Mouse (Mus musculus) MEL (cell line): ENCODE measurements around the gene Gtpbp8. TPM values are rescaled to one million over a fixed set of nuclear protein-coding genes. Genes with fewer than 3 reads are reported as not detected.
A peak's percentile ranks its signal among the peaks of the same experiment; 100 is the strongest.

ENCODE experiments used
- DNase-seq: peaks from one replicate; pipeline ENCODE4 v3.0.0; 2011; ENCODE audit warnings: low read depth, low spot score
- H3K27ac ChIP-seq: 2 replicates; pipeline ENCODE4 v1.5.1; 2012; ENCODE audit warnings: low read depth, mild to moderate bottlenecking, control low read depth, low read length, moderate library complexity; ENCODE audit not compliant: control insufficient read depth
- H3K27me3 ChIP-seq, 2 experiments: fragments of 150-350 bp in 1 of 2; sonication (generic) in 1 of 2; 2 replicates each; pipeline ENCODE4 v1.6.1; 2012; ENCODE audit warnings: low read length in 2 of 2, mild to moderate bottlenecking in 2 of 2, improper control_type of control experiment in 1 of 2, moderate library complexity in 1 of 2; ENCODE audit not compliant: insufficient read depth in 2 of 2, control insufficient read depth in 1 of 2
- H3K36me3 ChIP-seq, 2 experiments: 2 replicates each; pipeline ENCODE4 v1.6.1; 2012 to 2014; ENCODE audit warnings: low read length in 2 of 2, improper control_type of control experiment in 1 of 2, inconsistent platforms in 1 of 2, mild to moderate bottlenecking in 1 of 2; ENCODE audit not compliant: insufficient read depth in 2 of 2, control insufficient read depth in 1 of 2
- H3K4me1 ChIP-seq, 2 experiments: fragments of 150-350 bp in 1 of 2; sonication (generic) in 1 of 2; 2 replicates each; pipeline ENCODE4 v1.6.1; 2012; ENCODE audit warnings: low read length in 2 of 2, improper control_type of control experiment in 1 of 2, mild to moderate bottlenecking in 1 of 2; ENCODE audit not compliant: insufficient read depth in 2 of 2, control insufficient read depth in 1 of 2
- H3K4me3 ChIP-seq, 2 experiments: fragments of 150-350 bp in 1 of 2; sonication (generic) in 1 of 2; 2 replicates each; pipeline ENCODE4 v1.5.1; 2012; ENCODE audit warnings: low read depth in 2 of 2, low read length in 2 of 2, mild to moderate bottlenecking in 2 of 2, moderate library complexity in 2 of 2, control low read depth in 1 of 2, improper control_type of control experiment in 1 of 2; ENCODE audit not compliant: control insufficient read depth in 1 of 2, insufficient read depth in 1 of 2
- H3K79me2 ChIP-seq: 2 replicates; pipeline ENCODE4 v1.6.1; 2012; ENCODE audit warnings: mild to moderate bottlenecking, low read length, moderate library complexity; ENCODE audit not compliant: control insufficient read depth, poor library complexity, insufficient read depth
- H3K9ac ChIP-seq: 2 replicates; pipeline ENCODE4 v1.6.1; 2012; ENCODE audit warnings: low read depth, mild to moderate bottlenecking, control low read depth, low read length, moderate library complexity; ENCODE audit not compliant: control insufficient read depth, poor library complexity, severe bottlenecking
- H3K9me3 ChIP-seq: fragments of 150-350 bp; sonication (generic); replicated peaks from 2 replicates; pipeline ENCODE4 v1.6.1; 2012; ENCODE audit warnings: mild to moderate bottlenecking, low read length, improper control_type of control experiment, moderate library complexity; ENCODE audit not compliant: insufficient read depth
- BHLHE40 ChIP-seq: IDR thresholded peaks from 2 replicates; pipeline ENCODE4 v1.6.1; 2012; ENCODE audit warnings: low read depth, mild to moderate bottlenecking, inconsistent platforms, low read length, improper control_type of control experiment, borderline replicate concordance
- CHD1 ChIP-seq: IDR thresholded peaks from 2 replicates; pipeline ENCODE4 v1.6.1; 2012; ENCODE audit warnings: low read depth, mild to moderate bottlenecking, inconsistent platforms, low read length, improper control_type of control experiment
- CHD2 ChIP-seq: IDR thresholded peaks from 2 replicates; pipeline ENCODE4 v1.6.1; 2011; ENCODE audit warnings: low read length, improper control_type of control experiment
- CTCF ChIP-seq, 3 experiments: IDR thresholded peaks in 2 of 3; conservative IDR thresholded peaks in 1 of 3; 2 replicates each; pipeline ENCODE4 v1.5.1; 2011 to 2012; ENCODE audit warnings: low read length in 3 of 3, low read depth in 2 of 3, mild to moderate bottlenecking in 2 of 3, improper control_type of control experiment in 1 of 3, inconsistent platforms in 1 of 3, mixed read lengths in 1 of 3, moderate library complexity in 1 of 3; ENCODE audit not compliant: control insufficient read depth in 1 of 3, insufficient read depth in 1 of 3, poor library complexity in 1 of 3, severe bottlenecking in 1 of 3
- E2F4 ChIP-seq: IDR thresholded peaks from 2 replicates; pipeline ENCODE4 v1.6.1; 2011; ENCODE audit warnings: low read depth, low read length, improper control_type of control experiment, borderline replicate concordance
- EP300 ChIP-seq, 2 experiments: IDR thresholded peaks; 2 replicates each; pipeline ENCODE4 v1.6.1; 2011; ENCODE audit warnings: improper control_type of control experiment in 2 of 2, low read length in 2 of 2, low read depth in 1 of 2, mild to moderate bottlenecking in 1 of 2
- KAT2A ChIP-seq: conservative IDR thresholded peaks from 2 replicates; pipeline ENCODE4 v1.6.1; 2012; ENCODE audit warnings: low read depth, low read length, improper control_type of control experiment, inconsistent platforms
- MAFK ChIP-seq: IDR thresholded peaks from 2 replicates; pipeline ENCODE4 v1.6.1; 2011; ENCODE audit warnings: low read depth, mild to moderate bottlenecking, low read length, improper control_type of control experiment, borderline replicate concordance
- MAX ChIP-seq: IDR thresholded peaks from 2 replicates; pipeline ENCODE4 v1.6.1; 2011; ENCODE audit warnings: low read length, improper control_type of control experiment
- MYB ChIP-seq: IDR thresholded peaks from 2 replicates; pipeline ENCODE4 v1.6.1; 2011; ENCODE audit warnings: mild to moderate bottlenecking, low read depth, low read length, improper control_type of control experiment
- MYC ChIP-seq: IDR thresholded peaks from 2 replicates; pipeline ENCODE4 v1.6.1; 2011; ENCODE audit warnings: low read depth, mild to moderate bottlenecking, low read length, improper control_type of control experiment, moderate library complexity
- POLR2A ChIP-seq, 2 experiments: IDR thresholded peaks; 2 replicates each; pipeline ENCODE4 v1.6.1; 2011 to 2012; ENCODE audit warnings: low read length in 2 of 2, mild to moderate bottlenecking in 2 of 2, control low read depth in 1 of 2, improper control_type of control experiment in 1 of 2, low read depth in 1 of 2, moderate library complexity in 1 of 2; ENCODE audit not compliant: control insufficient read depth in 1 of 2, insufficient read depth in 1 of 2, poor library complexity in 1 of 2
- POLR2AphosphoS2 ChIP-seq: IDR thresholded peaks from 2 replicates; pipeline ENCODE4 v1.6.1; 2011; ENCODE audit warnings: low read length, improper control_type of control experiment
- POLR2AphosphoS5 ChIP-seq: IDR thresholded peaks from 2 replicates; pipeline ENCODE4 v1.6.1; 2012; ENCODE audit warnings: low read depth, borderline replicate concordance, mild to moderate bottlenecking, inconsistent platforms, low read length, moderate library complexity, mixed read lengths
- RAD21 ChIP-seq: IDR thresholded peaks from 2 replicates; pipeline ENCODE4 v1.6.1; 2011; ENCODE audit warnings: mild to moderate bottlenecking, low read depth, low read length, improper control_type of control experiment
- SIN3A ChIP-seq: IDR thresholded peaks from 2 replicates; pipeline ENCODE4 v1.6.1; 2012; ENCODE audit warnings: low read length, improper control_type of control experiment, inconsistent platforms
- SMC3 ChIP-seq: IDR thresholded peaks from 2 replicates; pipeline ENCODE4 v1.6.1; 2011; ENCODE audit warnings: low read depth, low read length, improper control_type of control experiment
- TAL1 ChIP-seq: IDR thresholded peaks from 2 replicates; pipeline ENCODE4 v1.6.1; 2012; ENCODE audit warnings: mild to moderate bottlenecking, inconsistent platforms, low read length, moderate library complexity, mixed read lengths
- TBP ChIP-seq: IDR thresholded peaks from 2 replicates; pipeline ENCODE4 v1.8.0; 2011; ENCODE audit warnings: low read depth, low read length, improper control_type of control experiment
- UBTF ChIP-seq: IDR thresholded peaks from 2 replicates; pipeline ENCODE4 v1.6.1; 2012; ENCODE audit warnings: low read depth, mild to moderate bottlenecking, inconsistent platforms, low read length, improper control_type of control experiment, moderate library complexity, borderline replicate concordance; ENCODE audit not compliant: insufficient read depth
- USF1 ChIP-seq: IDR thresholded peaks from 2 replicates; pipeline ENCODE4 v1.6.1; 2014; ENCODE audit warnings: low read depth, mild to moderate bottlenecking, inconsistent platforms, low read length, improper control_type of control experiment, moderate library complexity
- ZC3H11A ChIP-seq: IDR thresholded peaks from 2 replicates; pipeline ENCODE4 v1.6.1; 2012; ENCODE audit warnings: low read depth, mild to moderate bottlenecking, inconsistent platforms, low read length, improper control_type of control experiment
- ZKSCAN1 ChIP-seq: IDR thresholded peaks from 2 replicates; pipeline ENCODE4 v1.6.1; 2012; ENCODE audit warnings: low read depth, mild to moderate bottlenecking, inconsistent platforms, low read length, improper control_type of control experiment, moderate library complexity
- ZMIZ1 ChIP-seq: IDR thresholded peaks from 2 replicates; pipeline ENCODE4 v1.6.1; 2012; ENCODE audit warnings: low read depth, mild to moderate bottlenecking, inconsistent platforms, low read length, improper control_type of control experiment, moderate library complexity
- ZNF384 ChIP-seq: IDR thresholded peaks from 2 replicates; pipeline ENCODE4 v1.6.1; 2012; ENCODE audit warnings: low read depth, mild to moderate bottlenecking, inconsistent platforms, low read length, improper control_type of control experiment
- polyA plus RNA-seq, 2 experiments: library from polyadenylated mRNA; stranded (reverse) in 1 of 2; unstranded in 1 of 2; fragments of >175 nt in 1 of 2; fragments of >200 nt in 1 of 2; gene quantifications; 2 replicates each; pipeline versions ENCODE4 v1.2.1 to v1.2.4; 2012; ENCODE audit warnings: low replicate concordance in 2 of 2, low read depth in 1 of 2; ENCODE audit not compliant: insufficient read length in 2 of 2, insufficient read depth in 1 of 2, missing spikeins in 1 of 2
- total RNA-seq: library from RNA; depleted of rRNA; stranded (reverse); fragments of 300-350 nt; gene quantifications from 2 replicates; pipeline ENCODE4 v1.2.3, GENCODE M21; 2012

The Gtpbp8 gene
- total and polyA plus RNA-seq, 3 experiments: 10.7 to 14.4 TPM; not detected in 1

- Histone ChIP-seq H3K27ac (no peak overlapping the region), H3K79me2 (no peaks in the 10 kb centered on the region), H3K4me1 (no peaks in the 10 kb centered on the region), H3K9me3 (no peaks in the 10 kb centered on the region), H3K9ac (no peak overlapping the region), H3K36me3 (no peaks in the 10 kb centered on the region), H3K27me3 (no peaks in the 10 kb centered on the region), H3K4me3 (no peak overlapping the region)
- no peak for DNase-seq
- TF ChIP-seq ZKSCAN1 (no peak), BHLHE40 (no peak), CTCF (IDR thresholded peaks at IDR 0.05 in 2 of 3, conservative IDR thresholded peaks at IDR 0.05 in 1 of 3; ENCODE audit: control insufficient read depth in 1 of 3, insufficient read depth in 1 of 3, low read depth in 2 of 3, low read length in 3 of 3, poor library complexity in 1 of 3, severe bottlenecking in 1 of 3) (no peak)
These were observed 29.0 kb downstream of the Gtpbp8 start for GRCm38 (mm10) chr16:44717141-44717634.

DNA sequence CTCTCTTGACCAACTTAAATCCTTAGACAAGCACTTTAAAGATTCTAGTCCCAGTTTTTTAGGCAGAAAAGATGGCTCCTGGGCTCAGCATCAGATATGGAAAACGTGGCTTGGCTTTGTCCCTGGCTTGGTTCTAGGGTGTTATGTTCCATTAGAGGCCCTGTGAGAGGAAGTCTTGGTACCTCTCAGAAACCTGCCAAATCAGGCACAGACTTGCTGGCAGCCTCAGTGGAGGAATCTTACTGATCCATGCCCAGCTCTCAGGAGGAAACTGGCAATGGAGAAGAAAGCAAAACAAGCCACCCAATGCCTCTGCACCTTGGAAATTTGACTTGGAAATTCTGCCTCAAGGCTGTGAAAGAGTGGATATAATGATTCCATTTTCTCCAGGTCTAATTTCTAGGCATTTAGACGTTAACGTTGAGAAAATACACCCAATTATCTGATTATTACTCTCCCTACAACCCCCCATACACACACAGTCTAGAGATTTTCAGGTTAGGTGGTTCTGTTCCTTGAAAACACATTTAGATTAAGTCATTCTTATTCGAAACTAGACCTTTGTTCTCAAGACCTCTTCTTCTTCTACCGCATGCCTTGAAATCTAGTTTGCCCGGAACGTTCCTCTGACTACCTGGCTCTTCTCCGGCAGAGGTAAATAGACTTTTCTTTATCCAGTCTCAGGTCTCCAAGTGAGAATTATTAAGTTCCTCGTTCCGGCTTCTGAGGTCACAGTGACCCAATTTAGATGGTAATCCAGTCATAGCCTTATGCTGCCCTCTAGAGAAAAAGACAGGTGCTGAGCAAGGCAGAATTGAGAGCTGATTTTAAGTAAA lies 29.6 kb downstream of the Gtpbp8 start:
- H3K27ac ChIP-seq: no peak overlapping the region
- no peak overlapping the region for H3K9ac ChIP-seq
- TF ChIP-seq CTCF (IDR thresholded peaks at IDR 0.05 in 2 of 3, conservative IDR thresholded peaks at IDR 0.05 in 1 of 3; ENCODE audit: control insufficient read depth in 1 of 3, insufficient read depth in 1 of 3, low read depth in 2 of 3, low read length in 3 of 3, poor library complexity in 1 of 3, severe bottlenecking in 1 of 3): peak in 2 of 3 experiments; percentile 26 to 69; a peak in 2 of 6 replicates
- peak; percentile 65 for TF ChIP-seq SMC3
- peak; percentile 66 for TF ChIP-seq ZC3H11A
- TF ChIP-seq CHD2: no peak
- TF ChIP-seq SIN3A: 0 out of 2 replicates have a peak, but pooled peaks have one; percentile 20
- TF ChIP-seq BHLHE40: no peak
- peak; percentile 78 for TF ChIP-seq RAD21
- 0 out of 2 replicates have a peak, but pooled peaks have one; percentile 24 for TF ChIP-seq POLR2AphosphoS2

GRCm38 (mm10) chr16:44703458-44703857 lies 42.7 kb downstream of the Gtpbp8 start:
- H3K27ac ChIP-seq: no peak overlapping the region
- no peaks in the 10 kb centered on the region for H3K79me2 ChIP-seq
- no peak for TF ChIP-seq ZNF384
- no peak for TF ChIP-seq POLR2AphosphoS5
- TF ChIP-seq TAL1: no peak
- no peak for TF ChIP-seq ZMIZ1
- no peak for TF ChIP-seq MAX
- no peak for TF ChIP-seq MAFK
- TF ChIP-seq CHD1: no peak
- no peak for TF ChIP-seq EP300 (IDR thresholded peaks at IDR 0.05; ENCODE audit: low read depth in 1 of 2, low read length in 2 of 2)
- TF ChIP-seq E2F4: no peak
- no peak for TF ChIP-seq MYC
- no peak for TF ChIP-seq POLR2A (IDR thresholded peaks at IDR 0.05; ENCODE audit: control insufficient read depth in 1 of 2, insufficient read depth in 1 of 2, low read depth in 1 of 2, low read length in 2 of 2, poor library complexity in 1 of 2)
- TF ChIP-seq SIN3A: no peak
- no peak for TF ChIP-seq USF1
- TF ChIP-seq POLR2AphosphoS2: no peak
- TF ChIP-seq TBP: no peak
- TF ChIP-seq MYB: no peak
- no peak for TF ChIP-seq KAT2A
- no peak for TF ChIP-seq UBTF

More for the DNA sequence above, 29.6 kb downstream of the Gtpbp8 start:
- Histone ChIP-seq H3K4me1 (no peaks in the 10 kb centered on the region), H3K79me2 (no peaks in the 10 kb centered on the region), H3K27me3 (no peaks in the 10 kb centered on the region), H3K9me3 (no peaks in the 10 kb centered on the region), H3K4me3 (no peak overlapping the region), H3K36me3 (no peaks in the 10 kb centered on the region)
- peak; percentile 57 for DNase-seq

More at GRCm38 (mm10) chr16:44703458-44703857, 42.7 kb downstream of the Gtpbp8 start:
- H3K36me3 ChIP-seq: peaks cover 0 to 8% of the 10 kb centered on the region in 2 experiments; a peak in 2 of 4 replicates
- H3K4me1 ChIP-seq: peaks cover 3 to 8% of the 10 kb centered on the region in 2 experiments
- H3K9ac ChIP-seq: no peak overlapping the region
- no peaks in the 10 kb centered on the region for H3K9me3 ChIP-seq
- no peak overlapping the region for H3K4me3 ChIP-seq
- no peaks in the 10 kb centered on the region for H3K27me3 ChIP-seq
- no peak for DNase-seq
